Mouse (Mus musculus): ENCODE measurements around the gene Samm50. TPM values are rescaled to one million over a fixed set of nuclear protein-coding genes. Genes with fewer than 3 reads are reported as not detected.

Samm50 gene
- 72.5 to 82.5 TPM (median 79.1 TPM) in 4 replicates for total RNA-seq (2023)

DNA sequence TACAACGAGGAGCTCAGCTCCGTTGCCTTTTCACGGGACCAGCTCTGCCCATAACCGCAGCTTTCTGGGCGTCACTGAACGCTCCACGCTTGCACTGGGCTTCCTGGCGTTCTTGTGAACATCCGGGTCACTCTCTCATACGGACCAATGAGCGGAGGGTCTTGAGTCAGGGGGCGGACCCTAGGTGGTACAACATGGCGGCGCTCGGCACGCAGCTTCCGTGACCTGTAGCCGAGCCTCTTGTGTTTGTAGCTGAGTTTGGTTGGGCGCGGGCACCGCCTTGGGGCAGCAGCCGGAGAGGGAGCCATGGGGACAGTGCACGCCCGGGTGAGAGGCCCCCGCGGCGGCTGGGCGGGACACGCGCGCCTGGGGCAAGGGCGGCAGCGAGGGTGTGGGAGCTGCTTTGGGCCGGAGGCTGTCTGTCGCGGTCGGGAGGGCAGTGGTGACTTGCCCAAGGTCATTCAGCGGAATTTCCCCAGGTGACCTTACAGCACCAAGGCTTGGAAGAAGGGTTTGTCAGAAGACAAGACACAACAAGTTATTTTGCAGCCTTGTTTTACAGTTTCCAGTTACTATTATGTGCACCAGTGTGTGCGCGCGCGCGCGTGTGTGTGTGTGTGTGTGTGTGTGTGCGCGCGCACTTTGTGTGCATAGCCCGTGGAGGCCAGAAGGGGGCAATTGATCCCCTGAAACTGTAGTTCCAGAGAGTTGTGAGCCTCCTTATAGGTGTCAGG is at the start of gene Samm50:
Gene Samm50 (plus strand): TSS at position 184 of the 734 bp plus-strand sequence.

DNA sequence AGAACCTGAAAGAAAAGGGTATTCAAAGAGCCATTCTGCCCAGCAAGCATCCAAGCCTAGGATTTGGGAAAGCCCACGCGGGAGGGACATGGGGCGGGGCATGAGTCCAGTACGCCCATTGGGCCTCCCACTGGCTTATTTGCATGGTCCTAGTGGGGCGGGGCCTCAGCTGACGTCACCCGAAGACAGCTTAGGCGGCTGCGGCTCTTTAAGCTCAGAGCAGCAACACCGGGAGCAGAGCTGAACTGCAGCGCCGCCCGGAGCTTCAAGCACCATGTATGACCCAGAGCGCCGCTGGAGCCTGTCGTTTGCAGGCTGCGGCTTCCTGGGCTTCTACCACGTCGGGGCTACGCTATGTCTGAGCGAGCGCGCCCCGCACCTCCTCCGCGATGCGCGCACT is 24.4 kb upstream of the Samm50 start, which contains the start of gene Pnpla3:
Gene Pnpla3 (plus strand): TSS at position 238 of the 400 bp plus-strand sequence.

DNA sequence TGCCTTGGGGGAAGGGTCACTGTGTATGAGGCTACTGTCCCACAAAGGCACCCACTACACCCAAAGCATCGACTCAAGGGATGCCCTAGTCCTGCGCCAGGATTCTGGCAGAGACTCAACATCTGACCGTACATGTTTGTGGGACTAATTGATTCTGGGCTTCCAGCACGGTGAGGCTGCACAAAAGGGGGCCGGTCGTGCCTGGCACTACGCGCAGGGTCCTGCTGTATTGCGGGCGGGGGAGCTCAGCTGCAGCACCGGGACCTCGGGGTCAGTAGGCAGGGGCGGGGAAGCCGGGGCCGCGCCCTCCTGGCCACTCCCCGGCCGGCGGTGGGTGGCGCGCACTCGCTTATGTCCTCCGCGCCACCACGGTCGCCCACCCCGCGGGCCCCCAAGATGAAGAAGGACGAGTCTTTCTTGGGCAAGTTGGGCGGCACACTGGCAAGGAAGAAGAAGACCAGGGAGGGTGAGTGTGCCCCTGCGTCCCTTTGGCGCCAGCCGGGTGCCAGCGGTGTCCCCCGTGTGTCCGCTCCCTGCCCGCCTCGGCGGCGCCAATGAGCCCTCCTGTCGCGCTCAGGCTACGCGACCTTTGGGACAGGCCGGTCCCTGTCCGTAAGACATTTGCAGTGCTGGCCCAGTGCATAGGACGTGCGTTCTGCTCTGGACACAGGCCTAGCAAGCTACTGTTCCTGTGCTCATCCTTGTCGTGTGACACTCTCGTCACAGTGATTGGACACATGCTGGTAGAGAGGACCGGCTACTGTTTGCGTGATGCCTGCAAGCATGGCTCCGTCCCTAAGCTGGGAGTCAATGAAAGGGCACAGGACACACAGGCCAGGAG is 39.9 kb downstream of the Samm50 start, which contains the start of gene Parvb:
Gene Parvb (plus strand): TSS at position 323 of the 841 bp plus-strand sequence.

Other genes starting within 250 kb of the Samm50 start
- gene Efcab6, start 126.9 kb upstream of the Samm50 start, total RNA-seq (2023): not detected in 4 replicates
- not detected in 4 replicates for gene Sult4a1, start 86.5 kb upstream of the Samm50 start, total RNA-seq (2023)
- gene Pnpla5, start 69.1 kb upstream of the Samm50 start, total RNA-seq (2023): not detected in 4 replicates
- gene Pnpla3, start 24.4 kb upstream of the Samm50 start, total RNA-seq (2023): not detected in 4 replicates
- 0.30 to 2.0 TPM (median 1.2 TPM) in 4 replicates for gene Parvb, start 39.8 kb downstream of the Samm50 start, total RNA-seq (2023)
- 94.7 to 100 TPM (median 96.8 TPM) in 4 replicates for gene Parvg, start 131.8 kb downstream of the Samm50 start, total RNA-seq (2023)

All from B cell, adult 62 days (primary cell).